Mouse (Mus musculus): ENCODE measurements around the gene Hddc3.
A peak's percentile ranks its signal among the peaks of the same experiment; 100 is the strongest.

GRCm38 (mm10) chr7:80386235-80386930 is 43.5 kb downstream of the Hddc3 start:
- TF ChIP-seq EP300 (IDR thresholded peaks at IDR 0.05; ENCODE audit: low read depth in 1 of 2, low read length in 2 of 2): no peak
- TF ChIP-seq POLR2A (IDR thresholded peaks at IDR 0.05; ENCODE audit: control insufficient read depth in 1 of 2, insufficient read depth in 1 of 2, low read depth in 1 of 2, low read length in 2 of 2, poor library complexity in 1 of 2): no peak
- TF ChIP-seq MAFK (IDR thresholded peaks at IDR 0.05; ENCODE audit: borderline replicate concordance, low read depth, low read length): no peak
- peak; percentile 91 to 99 (median 96) for TF ChIP-seq CTCF (IDR thresholded peaks at IDR 0.05 in 2 of 3, conservative IDR thresholded peaks at IDR 0.05 in 1 of 3; ENCODE audit: control insufficient read depth in 1 of 3, insufficient read depth in 1 of 3, low read depth in 2 of 3, low read length in 3 of 3, poor library complexity in 1 of 3, severe bottlenecking in 1 of 3)
- TF ChIP-seq USF2 (IDR thresholded peaks at IDR 0.05; ENCODE audit: borderline replicate concordance in 1 of 2, insufficient read depth in 1 of 2, low read depth in 1 of 2, low read length in 2 of 2): no peak
- no peak for TF ChIP-seq USF1 (IDR thresholded peaks at IDR 0.05; ENCODE audit: low read depth, low read length)
- no peak for TF ChIP-seq HCFC1 (IDR thresholded peaks at IDR 0.05; ENCODE audit: low read depth, low read length)
- TF ChIP-seq TCF12 (IDR thresholded peaks at IDR 0.05; ENCODE audit: low read depth, low read length): 0 out of 2 replicates have a peak, but pooled peaks have one; percentile 9
- peak; percentile 80; the same call in 1 of the 2 replicates for TF ChIP-seq MAZ (IDR thresholded peaks at IDR 0.05; ENCODE audit: low read depth, low read length)
- no peak for TF ChIP-seq TBP (IDR thresholded peaks at IDR 0.05; ENCODE audit: low read depth, low read length)
